Mouse (Mus musculus): Measurements from ENCODE around the gene Babam2. TPM values are rescaled to one million over a fixed set of nuclear protein-coding genes. Genes with fewer than 3 reads are reported as not detected.

The Babam2 gene
- total RNA-seq, 1 experiment from 2014 or later: 152 TPM

DNA sequence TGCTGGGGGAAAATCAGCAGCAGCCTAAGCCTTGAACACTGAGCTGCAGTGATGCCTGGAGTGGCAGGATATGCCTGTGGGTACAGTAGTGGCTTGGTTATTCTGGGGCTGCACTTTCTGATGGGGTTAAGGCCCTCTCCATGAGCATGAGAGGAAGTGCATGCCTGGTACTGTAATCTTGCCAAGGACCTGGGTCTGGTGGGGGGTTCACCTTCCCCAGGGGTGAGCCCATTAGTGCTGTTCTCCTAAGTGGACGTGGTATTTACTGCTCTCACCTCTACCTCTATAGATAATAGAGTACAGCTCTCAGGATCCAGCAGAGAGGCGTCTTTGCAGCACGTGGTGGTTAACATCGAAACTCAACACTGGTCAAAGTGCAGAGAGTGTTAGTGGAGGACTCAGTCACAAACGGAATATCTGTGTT is 16.4 kb downstream of the Babam2 start:
- DNase-seq: no peak

DNA sequence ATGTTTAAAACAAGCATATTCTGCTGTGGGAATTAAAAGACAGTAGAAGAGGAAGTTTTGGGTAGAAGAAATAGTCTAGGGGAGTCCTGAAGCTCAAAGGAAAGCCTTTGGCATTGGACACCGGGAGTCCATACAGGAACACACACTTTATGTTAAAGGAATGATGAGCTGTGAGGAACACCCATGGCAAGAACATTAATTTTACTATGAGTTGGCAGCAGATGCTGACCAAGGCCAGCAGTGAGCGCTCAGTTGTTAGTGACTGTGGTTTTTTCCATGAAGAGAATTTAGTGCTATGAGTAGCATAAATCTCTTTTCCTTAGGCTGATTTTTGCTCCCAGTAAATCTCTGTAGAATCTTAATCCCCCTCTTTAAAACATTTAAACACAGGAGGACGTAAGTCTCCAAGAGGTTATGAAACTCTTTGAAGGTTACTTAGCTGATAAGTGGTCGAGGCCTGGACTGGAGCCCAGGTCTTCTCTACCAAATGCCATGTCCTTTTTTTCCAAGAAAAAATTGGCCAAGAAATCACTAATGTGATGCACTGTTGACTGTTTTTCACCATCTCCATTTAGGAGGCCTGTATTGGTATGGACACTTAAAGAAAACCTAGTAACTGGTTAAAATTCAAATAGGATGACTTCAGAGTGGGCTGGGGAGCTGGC is 18.1 kb downstream of the Babam2 start:
- peak; percentile 72 for DNase-seq

DNA sequence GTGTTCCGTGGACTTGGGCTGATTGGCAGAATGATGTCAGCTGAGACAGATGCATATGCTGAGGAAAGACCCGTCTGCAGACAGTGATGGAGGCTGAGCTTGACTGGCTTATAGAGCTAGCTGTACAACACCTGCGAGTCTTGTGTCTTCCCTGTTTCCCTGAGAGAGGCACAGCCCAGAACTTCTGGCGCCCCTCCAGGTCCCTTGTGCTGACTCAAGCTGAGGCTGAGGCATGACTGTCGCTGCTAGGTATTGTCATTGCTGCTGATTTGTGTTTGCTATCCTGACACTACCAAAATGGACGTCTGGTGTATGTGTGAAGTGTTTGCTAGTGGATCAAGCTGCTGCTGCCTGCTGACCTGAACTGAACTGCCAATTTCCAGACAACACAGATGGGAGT is 27.0 kb downstream of the Babam2 start:
- DNase-seq: peak; percentile 63

DNA sequence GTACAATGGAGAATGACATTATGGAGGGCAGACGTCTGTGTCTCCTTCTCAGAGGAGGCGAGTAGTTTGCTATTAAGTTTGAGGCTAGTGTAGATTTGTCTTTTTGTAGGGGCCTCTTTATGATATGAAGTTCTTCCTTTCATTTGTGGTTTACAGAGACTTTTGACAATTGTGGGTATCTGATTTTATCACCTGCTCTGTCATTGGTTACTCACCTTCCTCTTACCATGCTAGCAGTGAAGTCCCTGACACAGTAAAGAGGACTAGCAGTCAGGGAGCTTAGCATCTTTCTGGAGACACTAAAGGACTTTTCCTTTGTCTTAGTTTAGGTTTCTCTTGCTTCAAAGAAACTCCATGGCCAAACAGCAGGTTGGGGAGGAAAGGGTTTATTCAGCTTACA is 28.4 kb downstream of the Babam2 start:
- DNase-seq: no peak

DNA sequence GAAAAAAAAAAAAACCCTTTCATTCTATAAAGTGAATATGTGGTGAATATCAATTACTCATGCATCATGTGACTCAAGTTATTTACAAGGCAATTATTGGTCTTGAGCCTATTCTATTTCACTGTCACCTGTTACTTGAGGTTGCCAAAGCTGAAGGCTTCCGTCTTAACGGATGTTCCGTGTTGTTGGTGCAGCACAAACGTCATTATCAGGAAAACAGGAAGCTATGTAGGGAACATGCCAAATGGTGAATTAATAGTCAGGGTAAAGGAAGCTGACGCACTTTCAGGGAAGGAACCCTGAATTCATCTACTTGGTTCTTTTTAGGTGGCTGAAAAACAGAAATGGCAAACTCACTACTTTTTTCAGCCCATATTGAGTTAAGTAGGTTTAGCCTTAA is 30.0 kb downstream of the Babam2 start:
- DNase-seq: no peak

DNA sequence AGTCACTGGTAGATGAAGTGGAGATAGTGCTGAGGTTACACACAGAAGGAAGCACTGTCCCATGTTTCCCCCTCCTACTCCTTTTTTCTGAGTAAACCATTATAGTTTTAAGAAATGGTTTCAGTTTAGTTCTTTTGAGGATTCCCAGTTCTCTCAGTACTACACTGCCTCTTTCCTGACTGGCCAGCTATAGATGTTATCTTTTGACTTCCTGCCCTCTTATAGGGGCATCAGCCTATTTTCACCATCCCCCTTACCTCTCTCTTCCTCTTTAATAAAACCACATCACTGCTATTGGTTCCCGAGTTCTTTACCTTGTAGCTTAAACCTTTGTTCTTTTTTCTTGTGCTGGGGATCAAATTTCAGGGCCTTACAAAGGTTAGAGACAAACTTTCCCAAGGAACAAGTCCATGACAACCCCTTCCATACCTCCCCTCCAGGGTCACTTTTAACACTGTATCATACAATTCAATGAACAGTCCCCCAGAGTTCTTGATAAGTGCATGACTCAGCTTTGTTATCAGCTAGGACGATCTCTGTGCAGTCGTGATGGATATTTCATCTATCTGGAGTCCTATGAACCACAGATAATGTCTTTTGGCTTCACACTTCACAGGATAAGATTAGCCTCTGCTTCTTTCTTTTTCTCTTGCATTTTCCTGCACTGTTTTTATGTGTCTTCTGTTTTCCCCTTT is 35.3 kb downstream of the Babam2 start:
- no peak for DNase-seq

DNA sequence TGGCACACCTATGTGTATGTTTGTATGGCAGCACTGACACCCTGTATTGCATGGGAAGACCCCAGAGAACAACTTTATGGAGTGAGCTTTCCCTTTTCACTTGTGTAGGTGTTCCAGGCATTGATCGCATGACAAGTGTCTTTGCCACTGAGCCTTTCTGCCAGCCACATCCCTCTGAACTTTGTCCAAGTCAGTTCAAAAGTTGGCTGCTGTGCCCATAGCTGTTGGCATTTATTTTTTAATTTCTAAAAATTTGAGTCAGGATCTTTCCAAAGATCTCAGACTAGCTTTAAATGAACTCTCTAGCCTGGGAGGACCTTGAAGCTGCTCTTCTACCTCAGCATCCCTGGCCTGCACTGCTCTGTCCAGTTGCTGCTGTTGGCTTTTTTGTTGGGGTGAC is 44.4 kb downstream of the Babam2 start:
- DNase-seq: peak; percentile 16

DNA sequence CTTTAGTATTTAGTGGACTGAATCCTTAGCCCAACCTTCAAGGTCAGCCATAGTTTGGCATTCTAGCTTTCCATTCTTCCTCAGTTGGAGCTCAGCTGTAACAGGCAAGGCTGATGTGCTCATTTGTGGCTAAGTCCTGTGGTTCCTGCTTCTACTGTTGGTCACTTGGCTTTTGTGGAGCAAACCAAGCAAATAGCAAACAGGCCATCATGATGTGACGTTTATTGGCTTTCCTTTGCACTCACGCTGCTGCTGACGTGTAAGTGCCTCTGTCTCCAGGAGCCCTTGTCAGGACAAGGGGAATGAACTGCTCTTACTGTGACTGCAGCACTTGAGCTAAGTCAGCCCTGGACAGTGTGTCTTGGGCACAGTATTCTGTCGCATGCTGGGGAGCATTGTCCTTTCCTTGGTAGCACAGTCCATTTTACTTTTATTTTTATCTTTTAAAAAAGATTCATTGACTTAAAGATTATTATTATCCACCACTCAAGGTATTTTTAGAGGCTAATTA is 45.1 kb downstream of the Babam2 start:
- no peak for DNase-seq

DNA sequence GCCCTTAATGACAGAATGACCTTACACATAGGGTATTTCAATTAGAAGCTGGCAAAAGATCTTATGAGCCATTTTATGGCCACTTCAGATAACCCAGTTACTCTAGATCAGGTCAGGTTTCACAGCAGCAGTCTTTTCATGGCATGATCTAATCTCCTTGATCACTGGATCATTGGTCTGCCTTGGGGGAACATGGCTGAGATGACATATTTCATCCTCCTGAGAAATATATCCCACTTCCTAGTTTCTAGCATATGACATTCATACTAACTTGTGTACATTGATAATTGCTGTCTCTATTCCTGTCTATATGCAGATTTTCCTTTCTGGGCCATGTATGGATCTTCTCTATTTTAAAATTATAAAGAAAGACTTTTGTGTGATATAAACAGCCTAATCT is 51.9 kb downstream of the Babam2 start:
- DNase-seq: no peak

DNA sequence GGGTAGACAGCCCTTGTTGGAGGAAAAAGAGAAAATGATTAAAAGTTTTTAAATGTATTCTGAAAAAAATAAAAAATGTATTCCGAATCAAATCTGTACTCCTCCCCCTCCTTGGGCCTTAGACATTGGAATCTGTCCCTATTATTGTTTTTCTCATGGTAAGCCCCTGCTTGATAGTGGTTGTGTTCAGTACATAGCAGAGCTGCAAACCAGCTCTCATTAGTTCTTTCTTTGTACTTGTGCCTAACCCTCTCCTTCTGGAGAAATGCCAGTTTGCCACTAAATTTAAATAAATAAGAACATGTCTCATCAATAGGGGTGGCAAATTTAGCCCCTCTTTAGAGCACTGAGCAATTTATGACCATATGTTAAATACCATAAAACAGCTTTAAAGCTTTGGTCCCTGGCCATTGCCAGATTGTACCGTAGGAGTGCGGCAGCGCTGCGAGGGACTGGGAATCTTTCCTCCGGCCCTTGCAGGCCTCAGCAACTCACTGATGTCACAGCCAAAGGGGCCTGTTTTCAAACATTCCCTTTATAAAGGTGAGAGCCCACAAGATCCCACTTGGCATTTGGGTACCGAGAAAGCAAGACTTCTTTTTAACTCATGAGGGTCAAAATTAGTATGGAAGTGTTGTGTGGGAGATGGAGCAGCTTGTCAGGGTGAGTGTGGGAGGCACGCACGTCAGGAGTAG is 52.9 kb downstream of the Babam2 start:
- DNase-seq: no peak

DNA sequence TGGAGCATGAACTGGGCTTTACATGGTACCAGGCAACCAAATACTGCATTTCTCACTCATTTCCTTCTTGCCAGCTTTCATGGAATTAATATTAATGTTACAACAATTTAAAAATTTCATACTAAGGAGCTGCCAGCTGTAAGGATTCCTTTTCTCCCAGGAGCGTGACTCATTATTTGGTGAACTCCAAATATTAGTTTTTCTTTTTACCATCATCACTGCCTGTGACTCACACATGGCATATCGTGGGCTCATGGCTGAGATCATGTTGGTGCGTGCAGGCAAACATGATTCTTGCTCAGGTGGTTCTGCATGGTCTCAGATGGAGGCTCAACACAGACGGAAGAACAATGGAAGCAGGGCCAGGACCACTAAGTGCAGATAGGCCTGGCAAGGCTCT is 53.5 kb downstream of the Babam2 start:
- no peak for DNase-seq

DNA sequence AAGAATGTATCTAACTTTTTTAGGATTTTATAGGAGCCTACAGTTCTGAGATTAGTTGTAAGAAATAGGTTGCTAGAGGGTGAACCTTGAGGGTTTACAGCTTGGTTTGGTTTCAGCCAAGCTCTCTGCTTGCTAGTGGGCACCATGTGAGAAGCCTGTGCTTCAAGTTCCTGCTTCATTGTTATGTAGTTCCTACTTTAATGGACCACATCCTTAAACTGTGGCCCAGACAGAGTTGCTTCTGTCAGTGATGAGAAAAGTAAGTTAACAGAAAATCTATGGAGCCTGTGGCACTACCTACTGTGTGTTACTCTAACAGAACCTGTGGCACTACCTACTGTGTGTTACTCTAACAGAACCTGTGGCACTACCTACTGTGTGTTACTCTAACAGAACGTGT is 57.1 kb downstream of the Babam2 start:
- no peak for DNase-seq

DNA sequence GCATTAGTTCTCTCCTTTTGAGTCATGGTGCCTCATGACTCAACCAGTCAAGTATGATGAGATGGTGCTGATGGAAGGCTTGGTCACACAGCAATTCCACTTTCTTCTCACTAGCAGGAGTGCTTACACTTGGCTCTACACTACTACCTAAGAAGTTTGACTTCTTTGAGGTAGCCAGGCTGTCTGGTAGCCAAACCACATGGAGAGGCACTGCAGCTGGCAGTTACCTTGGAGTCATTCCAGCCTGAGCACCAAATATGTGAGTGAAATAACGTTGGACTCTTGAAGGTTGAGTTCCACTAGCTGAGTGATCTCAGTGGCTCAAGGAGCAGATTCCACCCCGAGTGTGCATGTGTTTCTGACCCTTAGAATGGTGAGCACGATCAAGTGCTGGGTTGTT is 57.8 kb downstream of the Babam2 start:
- DNase-seq: no peak

DNA sequence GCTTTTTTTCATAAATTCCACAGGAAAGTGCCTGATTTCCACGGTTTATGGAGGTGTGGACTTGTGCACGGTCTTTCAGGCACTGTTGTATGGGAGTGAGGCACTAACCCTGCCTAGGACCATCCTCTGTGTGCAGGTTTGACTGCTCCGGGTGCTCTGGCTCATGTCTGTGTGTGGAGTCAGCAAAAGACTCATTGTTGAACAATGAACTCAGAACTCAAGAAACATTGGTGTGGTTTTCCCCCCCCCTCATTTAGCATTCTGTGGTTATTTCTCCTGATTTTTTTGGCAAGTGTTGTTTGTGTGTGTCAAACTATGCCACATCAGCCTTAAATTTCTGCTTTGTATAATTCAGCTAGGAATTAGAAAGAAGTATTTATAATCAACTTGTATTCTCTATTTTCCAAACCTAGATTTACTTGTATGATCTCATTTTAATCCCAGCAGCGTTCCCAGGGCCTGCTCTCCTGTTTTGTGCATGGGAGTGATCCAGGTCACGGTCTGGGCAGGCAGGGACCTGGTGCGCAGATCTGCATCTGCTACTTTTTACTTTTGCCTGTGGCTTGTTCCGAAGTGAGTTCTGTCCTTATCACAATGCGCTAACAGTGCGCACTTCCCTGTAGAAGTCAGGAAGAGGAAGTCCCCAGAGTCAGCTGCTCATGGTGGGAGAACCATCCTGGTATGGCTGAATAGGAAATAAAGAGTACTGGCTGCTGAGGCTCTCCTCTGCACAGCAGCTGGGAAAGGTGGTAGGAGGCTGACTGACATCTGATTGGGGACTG is 61.0 kb downstream of the Babam2 start:
- DNase-seq: no peak

DNA sequence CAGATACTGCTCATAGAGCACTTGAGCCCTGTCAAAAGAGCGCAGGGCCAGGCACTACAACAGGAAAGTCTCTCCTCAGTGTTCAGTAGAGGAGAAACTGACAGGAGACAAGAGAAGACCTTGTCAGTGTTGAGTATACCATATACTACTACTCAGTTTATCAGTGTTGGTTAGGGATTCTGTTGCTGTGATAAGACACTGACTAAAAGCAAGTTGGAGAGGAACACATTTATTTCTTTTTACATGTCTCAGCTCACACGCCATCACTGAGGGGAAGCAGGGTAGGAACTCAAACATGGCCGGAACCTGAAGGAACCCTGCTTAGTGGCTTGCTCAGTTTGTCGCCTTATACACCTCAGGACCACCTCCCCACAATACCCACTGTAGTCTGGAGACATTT is 64.4 kb downstream of the Babam2 start:
- DNase-seq: no peak

DNA sequence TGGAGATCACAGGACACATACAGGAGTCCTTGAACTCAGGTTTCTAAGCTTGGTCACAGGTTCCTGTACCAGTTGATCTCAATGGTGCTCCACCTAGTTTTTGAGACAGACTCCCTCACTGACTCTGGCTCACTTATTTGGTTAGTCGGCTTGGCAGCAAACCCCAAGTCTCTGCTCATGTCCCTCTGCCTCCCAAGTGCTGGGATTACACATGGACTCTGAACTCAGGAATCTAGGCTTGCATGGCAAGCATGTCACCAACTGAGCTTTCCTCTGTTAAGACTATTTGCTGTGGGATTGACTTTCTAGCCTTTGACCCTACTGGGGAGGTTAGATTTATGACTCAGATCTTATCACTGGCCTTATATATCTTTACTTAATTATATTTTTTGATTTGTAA is 65.3 kb downstream of the Babam2 start:
- DNase-seq: no peak

DNA sequence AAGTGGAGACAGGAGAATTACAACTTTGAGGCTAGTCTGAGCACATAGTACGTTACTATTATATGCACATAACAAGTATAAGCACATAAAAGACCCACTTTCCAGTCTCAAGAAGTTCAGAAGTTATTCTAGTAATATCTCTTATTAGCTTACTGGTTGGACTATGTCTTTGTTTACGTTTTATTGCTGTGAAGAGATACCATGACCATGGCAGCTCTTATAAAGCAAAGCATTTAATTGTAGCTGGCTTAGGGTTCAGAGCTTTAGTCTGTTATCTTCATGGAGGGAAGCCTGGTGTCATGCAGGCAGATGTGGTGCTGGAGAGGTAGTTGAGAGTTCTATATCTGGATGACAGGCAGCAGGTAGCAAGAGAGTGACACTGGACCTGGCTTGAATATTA is 68.3 kb downstream of the Babam2 start:
- no peak for DNase-seq

DNA sequence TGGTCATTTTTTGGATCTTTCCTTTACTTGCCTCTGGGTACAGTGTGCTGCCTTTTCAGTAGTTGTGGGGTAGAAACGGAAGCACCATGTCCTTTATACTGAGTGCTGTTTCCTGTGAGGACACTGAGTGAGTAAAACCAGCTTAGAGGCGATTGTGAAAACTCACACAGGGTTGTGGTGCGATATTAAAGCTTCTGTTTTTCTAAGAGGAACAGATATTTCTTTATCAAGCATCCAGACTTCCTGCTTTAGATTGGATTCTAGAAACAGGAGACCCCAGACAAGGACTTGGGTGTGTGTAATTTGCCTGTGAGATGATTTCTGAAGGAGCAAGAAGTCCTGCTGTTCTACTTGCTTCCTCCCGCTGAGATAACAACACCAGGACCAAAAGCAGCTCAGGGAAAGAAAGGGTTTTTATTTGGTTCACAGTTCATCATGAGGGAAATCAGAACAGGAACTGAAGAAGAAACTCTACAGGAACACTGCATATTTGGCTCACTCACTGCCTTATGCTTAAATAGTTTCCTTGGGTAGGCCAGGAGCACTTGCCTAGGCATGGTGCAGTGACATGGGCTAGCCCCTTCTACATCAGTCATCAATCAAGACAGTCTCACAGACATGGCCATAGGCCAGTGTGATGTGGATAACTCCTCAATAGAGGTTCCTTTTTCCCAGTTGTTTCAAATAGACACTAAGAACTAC is 69.5 kb downstream of the Babam2 start:
- no peak for DNase-seq

DNA sequence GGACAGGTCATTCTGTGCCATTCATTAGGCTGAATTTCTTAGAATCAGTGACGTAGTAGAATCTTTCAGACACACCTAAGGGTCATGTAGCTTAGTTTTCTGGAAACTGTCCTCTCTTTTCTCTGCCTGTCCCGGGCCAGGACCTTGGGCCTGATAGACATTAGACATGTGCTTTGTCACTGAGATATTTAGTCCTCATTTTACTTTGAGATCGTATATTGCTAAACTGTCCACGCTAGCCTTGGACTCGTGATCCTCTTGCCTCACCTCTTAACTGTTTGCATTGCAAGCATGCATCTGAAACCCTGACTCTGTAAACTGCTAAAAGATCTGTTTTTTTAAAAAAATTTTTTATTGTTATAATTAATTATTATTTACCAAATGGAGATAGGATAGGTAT is 74.0 kb downstream of the Babam2 start:
- no peak for DNase-seq

DNA sequence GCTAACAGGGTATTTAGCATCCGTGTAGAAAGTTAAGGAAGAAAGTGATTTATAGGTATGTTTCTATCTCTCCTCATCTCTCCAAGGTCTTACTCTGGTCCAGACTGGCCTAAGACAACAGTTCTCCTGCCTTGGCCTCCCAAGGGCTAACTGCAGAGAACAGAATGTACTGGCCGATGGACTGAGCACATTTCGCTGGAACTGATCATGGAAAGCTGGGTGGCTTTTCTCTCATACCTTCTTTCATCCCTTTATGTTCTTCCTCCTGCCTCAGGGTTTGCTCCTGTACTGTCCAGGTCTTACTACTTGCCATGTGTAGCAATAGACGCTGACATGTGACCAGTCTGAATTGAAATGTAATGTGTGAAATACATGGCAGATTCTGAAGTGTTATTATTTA is 74.4 kb downstream of the Babam2 start:
- no peak for DNase-seq

DNA sequence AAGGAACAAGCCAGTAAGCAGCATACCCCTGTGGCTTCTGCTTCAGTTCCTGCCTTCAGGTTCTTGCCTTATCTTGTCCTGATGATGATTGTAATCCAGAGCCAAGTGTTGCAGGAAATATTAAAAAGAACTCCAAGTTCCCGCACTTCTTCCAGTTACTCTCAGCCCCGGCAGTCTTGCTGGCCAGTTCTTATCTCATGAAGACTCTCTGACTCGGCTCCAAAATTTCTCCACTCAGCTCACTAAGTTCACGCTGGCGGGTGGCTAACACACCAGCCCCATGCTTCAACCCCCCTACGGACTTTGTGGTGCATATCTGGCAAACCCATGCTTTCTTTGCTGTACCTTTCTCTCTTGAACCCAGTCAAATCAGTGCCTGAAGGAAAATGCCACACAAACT is 77.5 kb downstream of the Babam2 start:
- DNase-seq: no peak

DNA sequence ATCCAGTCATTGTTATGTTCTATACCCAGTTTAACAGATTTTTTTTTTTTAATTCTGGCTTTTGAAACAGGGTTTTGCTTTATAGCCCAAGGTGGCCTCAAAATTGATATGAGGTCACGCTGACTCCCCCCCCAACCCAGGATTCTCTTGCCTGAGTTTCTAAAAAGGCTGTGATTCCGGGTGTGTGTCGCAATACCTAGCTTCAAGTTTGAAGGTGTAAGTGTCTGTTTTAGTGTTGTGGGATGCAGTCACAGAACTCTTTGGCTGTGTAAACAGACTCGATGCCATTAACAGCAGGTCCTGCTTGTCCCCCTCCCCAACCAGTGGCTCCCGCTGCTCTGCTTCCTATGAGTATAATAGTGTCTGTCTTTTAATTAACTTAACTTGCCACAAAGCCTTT is 84.1 kb downstream of the Babam2 start:
- no peak for DNase-seq
